Mouse (Mus musculus): ENCODE measurements around the gene Ivns1abp. TPM values are rescaled to one million over a fixed set of nuclear protein-coding genes. Genes with fewer than 3 reads are reported as not detected.
"Not testable (repeated sequence)": the region's sequence is repeated elsewhere in the genome, so short reads cannot be mapped to it uniquely, and the experiment has no call there.

Ivns1abp gene
- 10 to 100 TPM; 97.7 to 99.2 TPM for total RNA-seq (2021)

GRCm38 (mm10) chr1:151344283-151345108 lies at the start of gene Ivns1abp:
Ivns1abp (plus strand) TSS chr1:151344477.
- DNase-seq, result peak; percentile 94 to 96

- DNase-seq, result no peak
These were observed 48.8 kb upstream of the Ivns1abp start for GRCm38 (mm10) chr1:151295486-151295885.

- DNase-seq, result no peak
These were observed 47.7 kb upstream of the Ivns1abp start for GRCm38 (mm10) chr1:151296621-151297020.

- no peak for DNase-seq
These were observed 47.3 kb upstream of the Ivns1abp start for GRCm38 (mm10) chr1:151297025-151297424.

GRCm38 (mm10) chr1:151297596-151297995 lies 46.7 kb upstream of the Ivns1abp start:
- no peak for DNase-seq

GRCm38 (mm10) chr1:151301456-151301855 lies 42.8 kb upstream of the Ivns1abp start:
- DNase-seq, result no peak

- no peak for DNase-seq
These were observed 42.4 kb upstream of the Ivns1abp start for GRCm38 (mm10) chr1:151301904-151302303.

GRCm38 (mm10) chr1:151303265-151303664 lies 41.0 kb upstream of the Ivns1abp start:
- no peak for DNase-seq

GRCm38 (mm10) chr1:151305001-151305400 lies 39.3 kb upstream of the Ivns1abp start:
- not testable (repeated sequence) for DNase-seq

- DNase-seq, result no peak
These were observed 37.2 kb upstream of the Ivns1abp start for GRCm38 (mm10) chr1:151307059-151307458.

GRCm38 (mm10) chr1:151307821-151308220 lies 36.5 kb upstream of the Ivns1abp start:
- no peak for DNase-seq

- DNase-seq, result no peak
These were observed 35.8 kb upstream of the Ivns1abp start for GRCm38 (mm10) chr1:151308508-151308907.

GRCm38 (mm10) chr1:151310511-151310910 lies 33.8 kb upstream of the Ivns1abp start:
- DNase-seq, result no peak

GRCm38 (mm10) chr1:151311379-151311778 lies 32.9 kb upstream of the Ivns1abp start:
- no peak for DNase-seq

GRCm38 (mm10) chr1:151319267-151319666 lies 25.0 kb upstream of the Ivns1abp start:
- no peak for DNase-seq

- DNase-seq, result no peak
These were observed 23.9 kb upstream of the Ivns1abp start for GRCm38 (mm10) chr1:151320408-151320807.

GRCm38 (mm10) chr1:151325328-151325727 lies 18.9 kb upstream of the Ivns1abp start:
- no peak for DNase-seq

GRCm38 (mm10) chr1:151328341-151329097 lies 15.8 kb upstream of the Ivns1abp start:
- DNase-seq, result no peak

- DNase-seq, result no peak
These were observed 14.7 kb upstream of the Ivns1abp start for GRCm38 (mm10) chr1:151329601-151330000.

GRCm38 (mm10) chr1:151332819-151333218 lies 11.5 kb upstream of the Ivns1abp start:
- DNase-seq, result no peak

GRCm38 (mm10) chr1:151338234-151338633 lies 6.0 kb upstream of the Ivns1abp start:
- no peak for DNase-seq

GRCm38 (mm10) chr1:151338941-151339340 lies 5.3 kb upstream of the Ivns1abp start:
- no peak for DNase-seq

GRCm38 (mm10) chr1:151341321-151342044 lies 2.8 kb upstream of the Ivns1abp start:
- no peak for DNase-seq
